Mouse (Mus musculus) embryonic fibroblast, embryonic 13.5 days (primary cell): ENCODE measurements around the gene Hist1h1b. TPM values are rescaled to one million over a fixed set of nuclear protein-coding genes. Genes with fewer than 3 reads are reported as not detected.
"Not testable (repeated sequence)": the region's sequence is repeated elsewhere in the genome, so short reads cannot be mapped to it uniquely, and the experiment has no call there.

Experiments used
- H3K27ac ChIP-seq: 2 replicates; pipeline ENCODE4 v1.5.1; 2012; ENCODE audit warnings: low read length, control low read depth, inconsistent platforms; ENCODE audit not compliant: insufficient read depth
- H3K4me1 ChIP-seq: 2 replicates; pipeline ENCODE4 v1.6.1; 2011; ENCODE audit warnings: low read length; ENCODE audit not compliant: control insufficient read depth, insufficient read depth
- H3K4me3 ChIP-seq: 2 replicates; pipeline ENCODE4 v1.5.1; 2011; ENCODE audit warnings: mild to moderate bottlenecking, control low read depth, low read length; ENCODE audit not compliant: insufficient read depth
- CTCF ChIP-seq: IDR thresholded peaks from 2 replicates; pipeline ENCODE4 v1.5.1; 2011; ENCODE audit warnings: mild to moderate bottlenecking, control low read depth, low read length, moderate library complexity, borderline replicate concordance; ENCODE audit not compliant: insufficient read depth
- POLR2A ChIP-seq: IDR thresholded peaks from 2 replicates; pipeline ENCODE4 v1.6.1; 2011; ENCODE audit warnings: low read depth, mild to moderate bottlenecking, control low read depth, low read length, moderate library complexity
- polyA plus RNA-seq: library from polyadenylated mRNA; stranded (reverse); fragments of >200 nt; gene quantifications from 2 replicates; pipeline ENCODE4 v1.2.4, GENCODE M21; 2011; ENCODE audit warnings: low read depth; ENCODE audit not compliant: missing spikeins, insufficient read length

Gene Hist1h1b
- polyA plus RNA-seq, 1 experiment: 7.8 TPM

DNA sequence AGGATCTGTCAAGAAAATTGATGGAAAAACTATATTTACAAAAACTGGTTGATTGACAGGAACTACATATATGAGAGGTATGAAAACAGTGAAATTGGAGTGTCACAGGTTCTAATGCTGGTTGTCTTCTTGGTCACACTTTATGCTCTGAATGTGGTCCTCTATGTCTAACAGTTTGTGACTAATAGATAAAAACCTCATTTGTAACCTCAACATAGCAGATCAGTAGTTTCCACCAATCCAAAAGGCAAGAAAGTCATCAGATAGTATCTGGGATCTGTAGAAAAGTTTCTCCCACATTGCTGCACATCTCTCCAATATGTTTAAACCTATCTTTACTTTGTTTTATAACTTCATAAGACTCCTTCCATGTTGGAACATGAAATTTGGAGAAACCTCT is 29.0 kb downstream of the Hist1h1b start:
- TF ChIP-seq CTCF (no peak), POLR2A (no peak)
- H3K4me1 ChIP-seq: peaks cover 8% of the 10 kb centered on the region
- no peak overlapping the region for H3K4me3 ChIP-seq
- H3K27ac ChIP-seq: no peak overlapping the region

DNA sequence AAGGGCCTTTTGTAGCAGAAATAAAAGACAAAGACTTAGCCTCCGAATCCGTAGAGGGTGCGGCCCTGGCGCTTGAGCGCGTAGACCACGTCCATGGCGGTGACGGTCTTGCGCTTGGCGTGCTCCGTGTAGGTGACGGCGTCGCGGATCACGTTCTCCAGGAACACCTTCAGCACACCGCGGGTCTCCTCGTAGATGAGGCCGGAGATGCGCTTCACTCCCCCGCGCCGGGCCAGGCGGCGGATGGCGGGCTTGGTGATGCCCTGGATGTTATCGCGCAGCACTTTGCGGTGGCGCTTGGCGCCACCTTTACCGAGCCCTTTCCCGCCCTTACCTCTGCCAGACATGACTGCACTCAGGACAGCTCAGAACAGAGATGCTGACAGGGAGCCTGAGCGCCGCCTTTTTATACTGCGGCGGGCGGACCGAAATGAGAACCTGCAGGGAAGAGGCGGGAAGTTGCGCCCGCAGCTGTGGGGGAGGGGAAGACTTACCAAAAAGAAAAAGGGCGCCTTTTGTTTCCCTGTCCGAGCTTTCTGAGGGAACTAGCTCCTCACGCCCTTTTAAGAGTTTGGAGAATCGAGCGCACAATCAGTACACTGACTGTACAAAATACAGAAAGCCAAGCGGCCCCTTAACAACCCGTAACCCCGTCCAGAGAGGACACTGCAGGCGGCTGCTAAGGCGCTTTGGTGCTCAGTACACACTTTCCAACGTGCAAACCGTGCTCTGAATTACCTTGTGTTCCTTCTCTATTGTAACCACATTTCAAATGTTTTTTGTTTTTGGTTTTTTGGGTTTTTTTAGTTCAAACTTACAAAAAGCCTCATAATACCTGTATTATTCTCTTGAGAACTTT is 30.0 kb downstream of the Hist1h1b start, which contains the start of gene Hist1h4k:
Gene Hist1h4k (minus strand): TSS at position 347 of the 859 bp plus-strand sequence.
- TF ChIP-seq POLR2A: peak; percentile 86
- not testable (repeated sequence) for H3K4me1 ChIP-seq
- Histone ChIP-seq H3K4me3 (peak within 1 kb of the TSS; percentile 57), H3K27ac (peak within 1 kb of the TSS; percentile 84)

DNA sequence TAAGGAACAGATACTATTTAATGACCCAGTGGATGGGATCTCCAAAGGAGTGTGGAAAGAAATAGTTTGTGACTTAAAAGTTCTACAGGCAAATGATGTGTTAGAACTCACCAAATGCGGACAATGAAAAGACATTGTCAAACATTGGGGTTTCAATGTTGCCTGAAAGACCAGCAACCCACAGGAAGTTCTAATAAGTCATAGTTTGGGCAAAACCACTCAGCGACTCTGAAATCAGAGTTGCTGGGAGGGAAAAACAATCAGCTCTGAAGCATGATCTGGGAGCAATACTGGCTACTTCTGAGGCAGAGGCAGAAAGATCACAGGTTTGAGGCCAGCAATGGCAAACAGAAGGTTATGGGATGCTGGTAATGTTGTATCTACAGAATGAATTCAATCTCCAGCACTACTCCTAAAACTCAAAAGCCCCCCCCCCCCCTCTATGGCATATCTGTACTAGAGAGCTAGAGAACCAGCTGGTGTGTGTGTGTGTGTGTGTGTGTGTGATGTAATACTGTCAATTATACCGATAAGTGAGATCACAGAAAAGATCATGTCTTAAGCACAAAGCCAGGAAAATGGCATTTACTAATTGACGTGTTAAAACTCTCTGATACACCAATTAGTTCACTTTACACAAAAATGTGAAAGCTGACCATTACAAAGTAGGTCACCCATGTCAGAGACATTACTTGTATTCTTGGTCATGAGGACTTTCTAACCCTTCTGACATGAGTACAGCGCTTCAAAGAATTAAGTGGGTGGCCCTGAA is 30.9 kb downstream of the Hist1h1b start:
- Histone ChIP-seq H3K4me1 (peaks cover 8% of the 10 kb centered on the region), H3K4me3 (peak overlapping the region; percentile 57), H3K27ac (peak overlapping the region; percentile 13; the same call in 1 of the 2 replicates)
- TF ChIP-seq POLR2A (peak; percentile 75), CTCF (no peak)

DNA sequence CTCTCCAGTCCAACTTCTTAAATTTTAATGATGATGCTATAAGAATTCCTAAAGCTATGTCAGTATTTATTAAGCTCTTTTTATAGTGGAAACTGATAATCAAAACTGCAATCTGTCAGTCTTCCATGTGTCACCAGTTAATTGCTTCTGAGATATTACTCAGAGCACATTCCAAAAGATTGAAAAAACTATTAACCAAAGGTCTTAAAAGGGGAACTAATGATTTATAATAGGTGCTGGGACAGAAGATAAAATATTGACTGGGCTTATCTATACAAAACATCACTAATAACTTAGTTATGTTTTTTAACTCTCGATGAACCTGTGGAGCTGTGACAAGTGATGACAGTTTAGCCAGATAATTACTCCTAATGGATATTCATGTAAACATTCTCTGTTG is 35.4 kb downstream of the Hist1h1b start:
- H3K4me3 ChIP-seq: no peak overlapping the region
- TF ChIP-seq CTCF: no peak
- TF ChIP-seq POLR2A: no peak
- peaks cover 2% of the 10 kb centered on the region; the same call in 1 of the 2 replicates for H3K4me1 ChIP-seq
- no peak overlapping the region for H3K27ac ChIP-seq

DNA sequence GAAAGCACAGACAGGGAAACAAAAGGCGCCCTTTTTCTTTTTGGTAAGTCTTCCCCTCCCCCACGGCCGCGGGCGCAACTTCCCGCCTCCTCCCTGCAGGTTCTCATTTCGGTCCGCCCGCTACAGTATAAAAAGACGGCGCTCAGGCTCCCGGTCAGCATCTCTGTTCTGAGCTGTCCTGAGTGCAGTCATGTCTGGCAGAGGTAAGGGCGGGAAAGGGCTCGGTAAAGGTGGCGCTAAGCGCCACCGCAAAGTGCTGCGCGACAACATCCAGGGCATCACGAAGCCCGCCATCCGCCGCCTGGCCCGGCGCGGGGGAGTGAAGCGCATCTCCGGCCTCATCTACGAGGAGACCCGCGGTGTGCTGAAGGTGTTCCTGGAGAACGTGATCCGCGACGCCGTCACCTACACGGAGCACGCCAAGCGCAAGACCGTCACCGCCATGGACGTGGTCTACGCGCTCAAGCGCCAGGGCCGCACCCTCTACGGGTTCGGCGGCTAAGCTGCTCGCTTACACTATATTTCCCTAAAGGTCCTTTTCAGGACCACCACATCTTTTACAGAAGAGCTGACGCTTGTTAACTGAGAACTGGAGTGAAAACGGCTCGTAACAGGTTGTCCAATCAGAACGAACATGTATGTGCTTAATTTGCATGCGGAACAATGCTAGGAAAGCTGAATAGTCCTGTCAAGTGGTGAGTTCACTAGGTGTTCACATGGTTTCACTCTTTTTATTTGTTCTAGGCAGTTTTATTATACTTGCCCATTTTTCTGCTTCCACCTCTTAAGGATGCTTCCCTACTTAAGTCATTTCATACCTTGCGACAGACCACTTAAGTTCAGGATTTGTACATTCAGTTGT is 45.3 kb downstream of the Hist1h1b start, which contains the start of gene Hist1h4j:
Gene Hist1h4j (plus strand): TSS at position 159 of the 862 bp plus-strand sequence.
- TF ChIP-seq POLR2A: peak; percentile 80
- not testable (repeated sequence) for H3K4me1 ChIP-seq
- peak within 1 kb of the TSS; percentile 33 for H3K4me3 ChIP-seq
- peak within 1 kb of the TSS; percentile 49 for H3K27ac ChIP-seq

DNA sequence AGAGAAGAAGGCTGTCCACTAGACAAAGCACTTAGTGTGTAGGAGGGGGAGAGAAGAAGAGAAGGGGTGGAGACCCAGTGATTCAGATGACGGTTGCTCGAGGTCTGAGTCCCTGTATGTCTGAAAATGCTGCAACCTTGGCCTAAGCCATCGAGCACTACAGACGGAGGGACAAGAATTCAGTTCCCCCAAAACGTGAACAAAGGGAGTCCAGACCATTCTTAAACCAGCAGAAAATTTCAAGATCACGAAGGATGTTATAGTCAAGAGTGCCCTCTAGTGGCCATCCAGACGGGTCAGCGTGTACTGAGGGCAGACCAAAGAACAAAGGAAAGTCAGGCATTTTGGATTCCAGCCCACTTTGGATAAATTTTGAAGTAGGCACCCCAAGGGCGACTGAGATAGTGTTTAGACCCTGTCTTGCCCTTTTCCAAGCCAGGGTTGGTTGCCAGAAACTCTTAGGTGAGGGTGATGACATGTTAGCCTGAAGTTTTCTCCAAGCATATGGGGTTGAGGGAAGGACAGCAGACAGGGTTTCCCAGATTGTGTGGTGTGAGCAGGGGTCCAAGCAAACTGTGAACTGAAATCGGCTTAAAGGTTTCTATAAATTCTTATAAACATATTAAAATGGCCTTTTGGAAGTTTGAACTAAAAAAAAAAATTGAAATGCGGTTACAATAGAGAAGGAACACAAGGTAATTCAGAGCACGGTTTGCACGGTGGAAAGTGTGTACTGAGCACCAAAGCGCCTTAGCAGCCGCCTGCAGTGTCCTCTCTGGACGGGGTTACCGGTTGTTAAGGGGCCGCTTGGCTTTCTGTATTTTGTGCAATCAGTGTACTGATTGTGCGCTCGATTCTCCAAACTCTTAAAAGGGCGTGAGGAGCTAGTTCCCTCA is 46.2 kb downstream of the Hist1h1b start:
- no peak for TF ChIP-seq POLR2A
- TF ChIP-seq CTCF: peak; percentile 68; the same call in 1 of the 2 replicates
- Histone ChIP-seq H3K27ac (peak overlapping the region; percentile 49), H3K4me1 (no peaks in the 10 kb centered on the region), H3K4me3 (peak overlapping the region; percentile 33)

DNA sequence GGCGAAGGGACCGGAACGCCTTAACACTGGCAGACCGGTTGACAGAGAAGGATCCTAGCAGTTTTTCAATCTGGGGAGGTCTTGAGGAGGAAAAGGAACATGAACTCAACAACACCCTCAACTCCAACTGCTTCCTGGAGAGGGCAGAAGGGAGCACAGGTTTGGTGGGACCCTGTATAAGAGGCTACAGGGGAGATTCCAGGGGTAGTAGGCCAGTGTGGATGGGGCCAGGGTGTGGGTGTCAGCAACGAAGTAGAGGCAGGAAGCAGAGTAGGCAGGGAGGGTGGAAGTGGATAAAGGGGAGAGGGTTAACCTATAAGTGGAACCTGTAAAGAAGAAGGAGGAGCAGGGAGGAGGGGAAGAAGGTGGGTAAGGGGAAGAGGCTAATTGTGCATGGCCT is 47.0 kb downstream of the Hist1h1b start:
- TF ChIP-seq CTCF (no peak), POLR2A (no peak)
- Histone ChIP-seq H3K27ac (no peak overlapping the region), H3K4me3 (no peak overlapping the region), H3K4me1 (no peaks in the 10 kb centered on the region)

Other genes with a start within 250 kb of the Hist1h1b start
- 12.3 and 15.2 TPM in 2 replicates for gene Zkscan8, start 249.5 kb downstream of the Hist1h1b start, polyA plus RNA-seq
- gene Olfr1366, start 237.8 kb downstream of the Hist1h1b start, polyA plus RNA-seq: not detected in 2 replicates
- 0.12 and 0.44 TPM in 2 replicates for gene Olfr1535, start 220.7 kb downstream of the Hist1h1b start, polyA plus RNA-seq
- not detected in 2 replicates for gene Olfr1364, start 198.9 kb downstream of the Hist1h1b start, polyA plus RNA-seq
- not detected in 2 replicates for gene Olfr1362, start 166.6 kb downstream of the Hist1h1b start, polyA plus RNA-seq
- not detected in 2 replicates for gene Olfr11, start 138.1 kb downstream of the Hist1h1b start, polyA plus RNA-seq
- not detected in 2 replicates for gene Olfr1361, start 117.2 kb downstream of the Hist1h1b start, polyA plus RNA-seq
- gene Olfr1360, start 103.2 kb downstream of the Hist1h1b start, polyA plus RNA-seq: not detected in 2 replicates
- gene Olfr1359, start 82.5 kb downstream of the Hist1h1b start, polyA plus RNA-seq: not detected in 2 replicates
- 3.5 TPM in 1 of 2 replicates, not detected in the other for gene Hist1h2bl, start 64.5 kb downstream of the Hist1h1b start, polyA plus RNA-seq
- gene Hist1h2ai, start 64.2 kb downstream of the Hist1h1b start, polyA plus RNA-seq: 5.0 TPM in 1 of 2 replicates, not detected in the other
- gene Hist1h3h, start 63.0 kb downstream of the Hist1h1b start, polyA plus RNA-seq: 3.4 TPM in 1 of 2 replicates, not detected in the other
- gene Hist1h2bm, start 58.6 kb downstream of the Hist1h1b start, polyA plus RNA-seq: 5.5 and 9.1 TPM in 2 replicates
- gene Hist1h4j, start 45.6 kb downstream of the Hist1h1b start, polyA plus RNA-seq: 2.6 and 4.1 TPM in 2 replicates
- gene Hist1h4k, start 30.1 kb downstream of the Hist1h1b start, polyA plus RNA-seq: 1.9 and 7.3 TPM in 2 replicates
- 5.3 TPM in 1 of 2 replicates, not detected in the other for gene Hist1h2ak, start 26.8 kb downstream of the Hist1h1b start, polyA plus RNA-seq
- gene Hist1h2bn, start 26.5 kb downstream of the Hist1h1b start, polyA plus RNA-seq: 2.4 and 9.6 TPM in 2 replicates
- 4.3 and 8.6 TPM in 2 replicates for gene Hist1h3i, start 2.7 kb upstream of the Hist1h1b start, polyA plus RNA-seq
- gene Hist1h2an, start 6.6 kb upstream of the Hist1h1b start, polyA plus RNA-seq: not detected in 2 replicates
- 1.0 TPM in 1 of 2 replicates, not detected in the other for gene Hist1h2bp, start 6.8 kb upstream of the Hist1h1b start, polyA plus RNA-seq
- 1.0 and 2.3 TPM in 2 replicates for gene Hist1h2bq, start 29.6 kb upstream of the Hist1h1b start, polyA plus RNA-seq
- gene Hist1h2ao, start 29.8 kb upstream of the Hist1h1b start, polyA plus RNA-seq: not detected in 2 replicates
- not detected in 2 replicates for gene Hist1h4m, start 31.1 kb upstream of the Hist1h1b start, polyA plus RNA-seq
- gene Hist1h4n, start 51.6 kb upstream of the Hist1h1b start, polyA plus RNA-seq: 18.9 and 28.6 TPM in 2 replicates
- 18.2 and 27.0 TPM in 2 replicates for gene Hist1h2ap, start 52.9 kb upstream of the Hist1h1b start, polyA plus RNA-seq
- 1.9 TPM in 1 of 2 replicates, not detected in the other for gene Hist1h2br, start 53.1 kb upstream of the Hist1h1b start, polyA plus RNA-seq
- gene Zfp184, start 164.5 kb upstream of the Hist1h1b start, polyA plus RNA-seq: 2.9 and 5.0 TPM in 2 replicates
- 0.23 and 0.32 TPM in 2 replicates for gene Pom121l2, start 200.6 kb upstream of the Hist1h1b start, polyA plus RNA-seq
- gene Prss16, start 229.1 kb upstream of the Hist1h1b start, polyA plus RNA-seq: 0.37 and 0.98 TPM in 2 replicates